Comparison of ENCODE assay signal across 8 mouse cellular contexts in genomic region chr4:143258517-143258916, GRCm38 (mm10). TPM values are rescaled to one million over a fixed set of nuclear protein-coding genes. Genes with fewer than 3 reads are reported as not detected.
DNase-seq lines count a peak whose midpoint lies in the region; ATAC-seq and TF ChIP-seq lines count a peak whose summit lies in the region.

No protein-coding gene starts in this region.

- H3K4me3 ChIP-seq in heart, embryonic 12.5 days, result no peak overlapping the region
- H3K4me3 ChIP-seq in lung, postnatal 0 days (ENCODE audit: low read depth, low read length), result no peak overlapping the region

- H3K27ac ChIP-seq in heart, embryonic 12.5 days (ENCODE audit: poor library complexity, severe bottlenecking), result no peak overlapping the region
- no peak overlapping the region for H3K27ac ChIP-seq in lung, postnatal 0 days (ENCODE audit: low read length)

- H3K9ac ChIP-seq in heart, embryonic 12.5 days, result no peak overlapping the region
- H3K9ac ChIP-seq in lung, postnatal 0 days (replicated peaks; ENCODE audit: low read depth), result no peak overlapping the region

- peak overlapping the region; percentile 43 for H3K4me2 ChIP-seq in heart, embryonic 12.5 days
- H3K4me2 ChIP-seq in lung, postnatal 0 days (replicated peaks; ENCODE audit: low read depth, low read length), result peak overlapping the region; percentile 27; the same call in 1 of the 2 replicates

- no peaks in the 10 kb centered on the region for H3K27me3 ChIP-seq in heart, embryonic 12.5 days (replicated peaks)
- H3K27me3 ChIP-seq in lung, postnatal 0 days (replicated peaks; ENCODE audit: insufficient read depth, low read length), result no peaks in the 10 kb centered on the region

- TF ChIP-seq EP300 in lung, postnatal 0 days (IDR thresholded peaks at IDR 0.05), result no peak

- peak; percentile 78 for TF ChIP-seq CTCF in lung, postnatal 0 days (IDR thresholded peaks at IDR 0.05)

- peak; percentile 7 for DNase-seq in spleen, adult 12 weeks (ENCODE audit: low spot score)
- no peak for DNase-seq in spleen, postnatal 36 days (ENCODE audit: low spot score in 2 of 2)
- peak; percentile 33 for DNase-seq in embryo, embryonic 10 days (ENCODE audit: low spot score)
- DNase-seq in kidney, postnatal 10 days, result peak; percentile 76
- DNase-seq in lung, postnatal 0 days (ENCODE audit: low spot score), result peak; percentile 36
- DNase-seq in ovary, postnatal 14 days (ENCODE audit: low spot score), result peak; percentile 61
- DNase-seq in yolk sac, embryonic 10.5 days (ENCODE audit: low spot score), result peak; percentile 72

- 27% methylated on average over 19 of the region's 19 CpGs for WGBS in heart, embryonic 12.5 days
- WGBS in lung, postnatal 0 days, result 38% methylated on average over 19 of the region's 19 CpGs

- peaks cover 11% of the 10 kb centered on the region; the same call in 1 of the 2 replicates for H3K4me1 ChIP-seq in heart, embryonic 12.5 days (replicated peaks)
- H3K4me1 ChIP-seq in lung, postnatal 0 days (ENCODE audit: insufficient read depth, low read depth, low read length), result no peaks in the 10 kb centered on the region; the same call in 1 of the 2 replicates

- ATAC-seq in heart, embryonic 12.5 days (ENCODE audit: insufficient number of reproducible peaks, low FRiP score), result no peak
- ATAC-seq in lung, postnatal 0 days, result peak; percentile 32; the same call in 1 of the 2 replicates

- 0 out of 2 replicates have a peak, but pooled peaks cover under 1% of the 10 kb centered on the region for H3K9me3 ChIP-seq in heart, embryonic 12.5 days (replicated peaks)
- H3K9me3 ChIP-seq in lung, postnatal 0 days (ENCODE audit: low read length), result no peaks in the 10 kb centered on the region

- H3K36me3 ChIP-seq in heart, embryonic 12.5 days, result no peaks in the 10 kb centered on the region
- H3K36me3 ChIP-seq in lung, postnatal 0 days (ENCODE audit: insufficient read depth, low read length), result no peaks in the 10 kb centered on the region

RNA-seq across cellular contexts. Expression of gene Pdpn, which starts 40.8 kb away (rescaled TPM):
- 28.4 and 28.8 TPM in 2 replicates for polyA plus RNA-seq in heart, embryonic 12.5 days (2016; fragmentation: Nextera tagmentation; extraction: Ambion mirVana)
- polyA plus RNA-seq in lung, postnatal 0 days (2015; fragmentation: Nextera tagmentation; extraction: Ambion mirVana), result 118 and 142 TPM in 2 replicates

RNA-seq across cellular contexts. Expression of gene Prdm2, which starts 45.7 kb away (rescaled TPM):
- polyA plus RNA-seq in heart, embryonic 12.5 days (2016; fragmentation: Nextera tagmentation; extraction: Ambion mirVana), result 10.4 and 11.6 TPM in 2 replicates
- polyA plus RNA-seq in lung, postnatal 0 days (2015; fragmentation: Nextera tagmentation; extraction: Ambion mirVana), result 7.9 and 8.4 TPM in 2 replicates

Comparison
In these comparisons a context has a peak if more than half of its experiments do, and no peak if none do; other contexts are left out.
1. DNase-seq: peak in spleen, adult 12 weeks (single experiment), embryo, embryonic 10 days (single experiment), kidney, postnatal 10 days (single experiment), lung, postnatal 0 days (single experiment), ovary, postnatal 14 days (single experiment) and yolk sac, embryonic 10.5 days (single experiment); none in spleen, postnatal 36 days (0 of 2).